Mouse (Mus musculus): ENCODE results near the gene Hoxc11.

Hoxc11 gene

DNA sequence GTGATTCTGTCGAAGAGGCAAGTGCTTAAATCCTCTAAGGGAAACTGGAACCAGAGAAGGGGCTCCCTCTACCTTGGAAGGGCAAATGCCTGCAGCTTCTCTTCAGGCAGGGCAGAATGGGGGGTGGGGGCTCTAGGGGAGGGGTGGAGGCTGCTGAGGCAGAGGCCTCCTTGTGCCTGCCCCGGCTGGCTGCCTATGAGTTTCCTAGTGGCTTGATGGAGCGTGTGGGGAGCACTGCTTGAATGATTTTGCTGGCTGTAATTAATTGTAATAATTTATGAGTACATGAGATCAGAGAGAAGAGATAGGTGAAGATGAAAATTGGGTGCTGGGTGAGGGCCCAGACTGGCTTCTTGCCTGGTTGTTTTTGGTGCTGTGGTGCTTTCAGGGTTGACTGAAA lies 30.7 kb downstream of the Hoxc11 start:
- no peak for DNase-seq

DNA sequence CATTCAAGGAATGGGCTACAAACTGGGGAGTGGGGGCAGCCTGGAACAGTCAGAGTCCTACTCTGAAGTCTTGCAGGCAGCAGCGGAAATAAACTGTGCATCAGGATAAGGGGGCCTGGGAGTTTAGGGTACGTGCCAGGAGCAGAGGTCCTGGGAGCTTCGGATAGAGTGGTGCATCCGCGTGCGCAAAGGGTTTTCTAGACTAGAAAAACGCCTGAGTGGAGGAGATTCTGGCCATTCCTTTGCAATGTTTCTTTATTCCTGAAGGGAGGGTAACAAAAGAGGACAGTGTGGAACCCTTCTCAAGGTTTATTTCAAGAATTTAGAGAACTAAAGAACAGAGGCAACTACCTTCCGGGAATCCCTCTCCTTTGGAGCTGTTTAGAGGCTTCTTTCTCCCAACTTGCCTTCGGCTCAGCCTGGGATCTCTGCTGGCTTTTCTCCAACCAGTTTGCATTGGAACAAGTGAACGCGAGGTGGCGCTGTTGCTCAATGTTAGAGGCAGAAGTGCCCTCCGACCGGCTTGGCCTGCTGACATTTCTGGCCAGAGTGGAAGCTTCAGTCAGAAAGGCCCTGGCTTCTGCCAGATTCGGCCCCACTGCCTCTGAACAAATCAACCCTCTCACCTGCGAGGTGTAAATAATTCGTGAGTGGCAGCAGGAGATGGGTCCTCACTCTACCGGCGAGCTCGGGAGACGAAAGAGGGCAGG lies 33.1 kb downstream of the Hoxc11 start:
- DNase-seq = peak; percentile 84

DNA sequence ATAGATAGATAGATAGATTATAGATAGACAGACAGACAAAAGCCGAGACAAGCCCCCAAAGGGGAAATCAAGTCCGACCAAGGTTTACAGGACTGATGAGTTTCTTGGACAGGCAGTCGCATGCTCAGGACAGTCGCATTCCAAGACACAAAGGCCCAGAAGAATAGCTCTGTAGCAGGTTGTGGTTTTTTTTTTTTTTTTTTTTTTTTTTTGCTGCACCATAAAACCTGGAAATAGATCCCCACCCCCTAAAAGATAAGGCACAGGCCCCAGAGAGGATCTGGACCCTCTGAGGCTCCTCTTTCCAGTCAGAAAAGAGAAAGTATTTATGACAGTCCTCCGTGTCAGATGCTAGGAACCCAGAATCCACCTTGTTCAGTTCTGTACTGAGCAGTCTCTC lies 33.9 kb downstream of the Hoxc11 start:
- no peak for DNase-seq

DNA sequence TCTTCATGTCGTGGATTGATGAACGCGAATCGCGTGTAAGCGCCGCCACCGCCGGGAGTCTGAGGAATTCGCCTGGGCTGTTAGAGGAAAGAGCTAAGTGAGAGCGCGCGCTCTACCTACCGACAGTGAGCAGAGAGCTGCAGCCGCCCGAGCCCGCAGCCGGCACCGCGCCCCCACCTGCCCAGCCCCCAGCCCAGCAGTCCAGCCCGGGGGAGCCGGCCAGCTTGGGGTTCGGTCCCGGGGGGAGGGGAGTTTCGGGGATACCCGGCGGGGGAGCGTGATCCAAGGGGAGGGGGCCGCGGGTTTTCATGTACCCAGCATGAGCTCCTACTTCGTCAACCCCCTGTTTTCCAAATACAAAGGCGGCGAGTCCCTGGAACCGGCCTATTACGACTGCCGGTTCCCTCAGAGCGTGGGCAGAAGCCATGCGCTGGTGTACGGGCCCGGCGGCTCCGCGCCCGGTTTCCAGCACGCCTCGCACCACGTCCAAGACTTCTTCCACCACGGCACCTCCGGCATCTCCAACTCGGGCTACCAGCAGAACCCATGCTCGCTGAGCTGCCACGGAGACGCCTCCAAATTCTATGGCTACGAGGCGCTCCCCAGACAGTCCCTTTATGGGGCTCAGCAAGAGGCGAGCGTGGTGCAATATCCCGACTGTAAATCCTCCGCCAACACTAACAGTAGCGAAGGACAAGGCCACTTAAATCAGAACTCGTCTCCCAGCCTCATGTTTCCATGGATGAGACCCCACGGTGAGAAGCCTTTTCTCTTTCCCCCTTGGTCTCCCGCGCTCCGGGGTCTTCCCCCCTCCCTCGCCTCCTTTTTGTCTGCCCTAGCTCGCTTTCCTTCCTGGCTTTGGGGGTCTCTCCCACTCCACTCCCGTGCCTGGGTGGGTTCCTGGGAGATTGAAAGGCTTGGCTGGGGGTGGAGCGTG lies 36.5 kb downstream of the Hoxc11 start, which contains the start of gene Hoxc8:
Gene Hoxc8, plus strand, starts transcription at position 147 of the 937 bp plus-strand sequence.
- no peak for DNase-seq

DNA sequence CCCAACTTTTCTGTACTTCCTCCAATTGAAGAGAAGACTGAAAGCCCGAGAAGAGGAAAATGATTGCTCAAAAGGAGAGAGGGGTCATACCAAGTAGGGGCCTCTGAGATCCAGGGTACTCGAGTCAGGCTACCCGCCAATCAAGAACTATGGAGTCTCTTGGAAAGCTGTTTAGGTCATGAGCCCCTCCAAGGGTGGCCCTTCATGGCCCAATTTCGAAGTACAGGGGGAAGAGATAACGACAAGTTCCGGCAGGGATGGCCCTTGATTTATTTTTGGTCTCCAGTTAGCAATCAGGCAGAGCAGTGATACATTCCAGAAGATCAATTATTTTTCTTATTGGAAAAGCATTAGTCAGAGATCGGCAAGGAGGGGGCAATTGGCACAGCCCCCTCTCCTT lies 37.6 kb downstream of the Hoxc11 start:
- no peak for DNase-seq

DNA sequence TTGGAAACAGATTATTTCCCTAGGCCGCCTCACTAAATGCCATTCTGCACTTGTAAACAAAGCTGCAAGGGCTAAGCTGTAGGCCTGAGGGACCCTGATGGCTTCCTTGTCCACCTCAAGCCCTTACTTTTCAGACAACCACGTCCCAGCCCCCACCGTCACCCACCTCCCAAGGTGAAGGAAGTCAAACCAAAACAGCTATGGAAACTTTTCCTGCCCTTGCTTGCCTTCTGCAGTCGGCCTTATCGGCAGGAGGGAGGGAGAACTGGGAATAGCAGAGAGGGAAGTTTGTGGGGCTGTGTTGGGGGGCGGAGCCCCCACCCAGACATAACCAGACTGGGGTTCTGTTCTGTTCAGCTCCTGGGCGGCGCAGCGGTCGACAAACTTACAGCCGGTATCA lies 38.0 kb downstream of the Hoxc11 start:
- DNase-seq = no peak

DNA sequence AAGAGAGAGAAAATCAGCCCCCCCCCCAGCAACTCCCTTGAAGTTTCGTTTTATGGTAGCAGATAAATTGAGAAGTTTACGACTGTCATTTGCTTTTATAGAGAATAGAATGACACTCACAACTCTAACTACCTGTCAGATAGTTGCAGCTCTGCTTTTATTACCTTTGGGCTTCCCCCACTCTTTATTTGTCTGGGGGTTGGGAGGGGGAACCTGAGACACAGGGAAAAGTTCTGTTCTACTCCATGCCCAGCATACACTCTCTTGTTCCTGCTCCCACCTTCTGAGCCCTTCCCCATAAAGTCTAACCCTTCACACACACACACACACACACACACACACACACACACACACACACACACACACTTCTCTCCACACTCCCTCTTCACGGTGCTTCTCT lies 38.6 kb downstream of the Hoxc11 start:
- DNase-seq = no peak

DNA sequence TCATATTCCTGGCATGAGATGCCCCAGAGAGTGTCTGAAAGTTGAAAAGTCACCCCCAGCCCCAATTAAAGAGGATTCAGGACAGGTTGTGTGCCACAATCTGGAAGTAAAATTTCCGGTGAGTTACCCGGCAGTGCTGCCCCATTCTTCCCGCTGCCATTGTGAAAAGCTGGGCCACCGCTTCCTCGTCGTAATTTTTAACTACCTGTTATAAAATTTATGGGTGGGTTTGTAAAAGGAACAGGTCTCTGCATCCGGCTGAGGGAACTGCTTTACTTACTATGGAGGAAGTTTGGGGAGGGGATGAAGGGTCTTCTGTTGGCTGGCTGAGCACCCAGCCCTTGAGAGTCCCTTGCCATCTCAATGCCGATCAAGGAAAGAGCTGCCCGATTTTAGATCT lies 42.3 kb downstream of the Hoxc11 start:
- DNase-seq = no peak

DNA sequence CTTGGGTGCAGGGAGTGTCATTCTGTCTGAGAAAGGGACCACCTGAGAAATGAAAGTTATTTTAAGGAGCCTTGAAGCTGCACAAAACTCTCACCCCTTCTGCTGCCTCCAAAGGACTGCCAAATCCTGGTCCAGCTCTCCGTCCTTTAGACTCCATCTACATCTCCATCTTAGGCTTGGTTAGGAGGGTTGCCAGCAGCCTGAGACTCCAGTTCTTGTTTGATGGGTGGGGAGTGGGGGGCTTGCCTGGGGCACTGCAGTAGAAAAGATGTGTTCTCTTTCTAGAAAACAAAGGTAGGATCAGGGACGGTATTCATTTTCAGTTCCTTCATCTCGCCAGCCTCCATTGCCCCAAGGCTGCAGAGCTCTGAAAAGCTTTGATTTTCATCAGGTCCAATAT lies 43.2 kb downstream of the Hoxc11 start:
- DNase-seq = no peak

DNA sequence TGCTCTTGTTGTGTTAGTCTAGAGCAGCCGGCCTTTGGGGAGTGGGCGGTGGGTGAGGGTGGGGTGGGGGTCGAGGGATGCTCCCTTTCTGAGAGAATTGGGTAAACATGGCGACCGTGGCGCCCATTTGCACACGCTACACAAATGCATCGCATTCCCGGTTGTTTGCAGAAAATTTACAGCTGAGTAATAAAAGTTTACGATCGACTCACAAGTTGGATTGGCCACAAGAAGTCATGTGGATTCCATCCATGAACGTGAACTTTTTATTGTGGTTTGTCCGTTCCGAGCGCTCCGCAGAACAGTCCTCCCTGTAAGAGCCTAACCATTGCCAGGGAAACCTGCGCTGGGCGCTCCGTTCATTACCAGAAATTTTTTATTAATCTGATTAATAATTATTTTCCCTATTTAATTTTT lies 43.7 kb downstream of the Hoxc11 start, which contains the start of gene Hoxc6:
Gene Hoxc6, plus strand, starts transcription at position 319 of the 417 bp plus-strand sequence.
- DNase-seq = no peak

DNA sequence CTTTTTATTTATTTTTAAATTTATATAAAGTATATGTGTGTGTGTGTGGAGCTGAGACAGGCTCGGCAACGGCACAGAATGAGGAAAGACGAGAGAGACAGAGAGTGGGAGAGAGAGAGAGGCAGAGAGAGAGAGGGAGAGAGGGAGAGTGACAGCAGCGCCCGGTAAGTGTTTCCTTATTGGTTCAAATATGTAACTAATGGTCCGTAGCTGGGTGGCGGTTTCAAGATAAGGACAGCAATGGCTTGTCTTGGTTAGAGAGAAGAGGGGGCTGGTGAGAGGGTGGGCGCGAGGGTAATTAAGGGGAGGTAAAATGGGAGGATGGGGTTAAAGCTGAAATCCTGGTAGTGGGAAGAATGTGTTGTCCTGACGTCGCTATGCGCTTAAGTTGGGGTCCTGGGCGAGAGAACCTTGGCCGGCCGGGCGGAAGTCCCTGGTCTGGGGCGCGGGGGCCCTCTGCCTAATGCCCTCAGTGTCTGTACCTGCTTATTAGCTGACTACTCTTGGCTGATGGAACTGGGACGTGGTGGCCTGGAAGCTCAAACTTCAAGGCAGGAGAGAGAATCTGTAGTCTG lies 44.5 kb downstream of the Hoxc11 start:
- no peak for DNase-seq

DNA sequence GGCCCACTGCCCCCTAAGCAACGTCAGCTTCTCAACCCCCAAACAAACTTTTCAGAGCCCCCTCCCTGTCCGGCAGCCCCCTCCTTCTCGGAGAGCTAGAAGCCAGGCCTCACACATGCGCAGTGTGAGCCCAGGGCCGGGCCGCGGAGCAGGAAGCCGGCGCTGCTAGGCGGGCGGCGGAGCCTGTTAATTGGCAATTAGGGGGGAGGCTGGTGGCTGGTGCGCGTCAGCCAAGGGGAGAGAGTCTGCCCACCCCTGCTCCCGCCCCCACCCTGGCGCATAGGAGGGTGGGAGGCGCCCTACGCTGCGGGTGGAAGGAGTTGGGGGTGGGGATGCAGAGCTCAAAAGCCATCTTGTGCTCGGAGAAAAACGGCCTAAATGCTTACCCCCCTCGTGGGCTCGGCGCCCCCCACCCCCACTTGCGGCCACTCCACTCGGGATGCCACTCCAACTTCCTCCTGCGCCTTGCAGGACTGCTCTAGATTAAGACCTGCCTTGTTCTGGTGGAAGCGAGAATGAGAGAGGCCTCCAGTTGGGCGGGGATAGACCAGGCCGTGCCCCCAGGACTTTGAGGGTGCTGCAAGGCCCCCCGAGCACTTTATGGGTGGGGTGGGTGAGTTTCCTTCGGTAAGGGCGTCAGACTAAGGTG lies 45.1 kb downstream of the Hoxc11 start:
- DNase-seq = no peak

DNA sequence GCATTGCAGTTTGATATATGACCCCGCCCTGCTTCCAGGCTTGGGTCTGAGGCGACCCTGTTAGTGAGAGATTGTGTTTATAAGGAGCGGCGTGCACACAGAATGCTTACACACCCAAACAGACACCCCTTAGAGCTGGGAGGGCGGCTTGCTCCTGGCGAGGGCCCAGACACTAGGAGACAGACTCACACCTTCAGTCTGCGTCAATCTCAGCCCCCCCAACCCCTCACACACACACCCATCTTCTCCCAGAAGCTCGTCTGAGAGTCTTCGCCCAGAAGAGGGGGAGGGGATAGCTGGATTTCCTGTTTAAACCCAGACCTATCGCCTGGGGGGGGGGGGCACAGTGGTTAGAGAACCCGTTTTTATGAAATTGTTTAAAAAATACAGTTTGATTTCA lies 45.7 kb downstream of the Hoxc11 start:
- no peak for DNase-seq

DNA sequence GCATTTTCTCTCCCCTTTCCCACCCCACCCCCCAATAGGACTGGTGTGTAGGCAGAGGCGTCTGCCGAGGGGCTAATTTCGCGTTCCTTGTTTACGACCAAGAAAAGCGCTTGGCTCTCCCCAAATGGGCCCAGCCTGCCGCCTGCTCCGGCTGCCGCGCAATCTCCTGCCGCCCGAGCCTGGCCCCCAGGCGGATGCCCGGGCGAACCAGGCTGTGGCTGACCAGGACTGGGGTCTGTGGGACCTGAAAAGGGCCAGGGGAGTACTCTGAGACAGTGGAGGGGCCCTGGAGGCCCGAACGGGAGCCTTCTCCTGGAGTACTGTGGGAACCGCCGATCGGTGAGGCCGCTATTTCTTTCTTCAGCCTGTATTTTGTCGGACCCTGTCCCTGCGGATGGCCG lies 46.3 kb downstream of the Hoxc11 start:
- DNase-seq = no peak

DNA sequence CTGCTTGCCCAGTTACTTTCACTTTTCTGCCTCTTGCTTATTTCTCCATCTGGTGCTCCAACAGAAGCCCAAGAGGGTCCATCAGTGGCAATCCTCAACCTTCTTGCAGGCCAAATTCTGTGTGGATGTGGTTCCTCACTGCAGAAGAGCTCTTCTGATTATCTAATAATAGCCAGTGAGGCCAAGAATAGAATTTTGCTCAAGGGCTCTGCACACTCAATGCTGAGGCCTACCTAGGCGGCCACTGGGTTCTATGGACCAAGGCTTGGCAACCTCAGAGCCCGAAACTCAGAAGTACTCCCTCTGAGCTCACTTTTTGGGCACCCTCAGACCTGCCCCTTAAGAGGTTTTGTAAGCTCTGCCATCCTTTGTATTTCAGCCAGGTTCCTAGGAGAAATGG lies 47.1 kb downstream of the Hoxc11 start:
- DNase-seq = no peak

DNA sequence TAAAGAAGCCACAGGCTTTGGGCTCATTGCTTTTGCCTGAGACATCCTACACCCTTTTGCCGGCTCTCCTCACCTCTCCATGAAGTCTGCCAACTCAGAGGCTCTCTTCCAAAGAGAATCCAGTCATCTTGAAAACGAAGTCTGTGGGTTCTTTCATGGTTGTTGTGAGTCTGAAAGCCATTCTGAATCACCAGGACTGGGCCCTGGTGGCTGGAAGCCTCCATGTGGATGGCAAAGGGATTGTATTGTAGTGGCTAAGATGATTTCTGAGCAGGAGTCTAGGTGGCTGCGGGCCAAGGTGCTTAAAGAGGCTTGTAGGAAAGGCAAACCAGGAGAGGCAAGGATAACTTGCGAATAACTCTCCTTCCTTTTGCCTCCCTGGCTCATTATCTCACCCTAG lies 47.9 kb downstream of the Hoxc11 start:
- no peak for DNase-seq

DNA sequence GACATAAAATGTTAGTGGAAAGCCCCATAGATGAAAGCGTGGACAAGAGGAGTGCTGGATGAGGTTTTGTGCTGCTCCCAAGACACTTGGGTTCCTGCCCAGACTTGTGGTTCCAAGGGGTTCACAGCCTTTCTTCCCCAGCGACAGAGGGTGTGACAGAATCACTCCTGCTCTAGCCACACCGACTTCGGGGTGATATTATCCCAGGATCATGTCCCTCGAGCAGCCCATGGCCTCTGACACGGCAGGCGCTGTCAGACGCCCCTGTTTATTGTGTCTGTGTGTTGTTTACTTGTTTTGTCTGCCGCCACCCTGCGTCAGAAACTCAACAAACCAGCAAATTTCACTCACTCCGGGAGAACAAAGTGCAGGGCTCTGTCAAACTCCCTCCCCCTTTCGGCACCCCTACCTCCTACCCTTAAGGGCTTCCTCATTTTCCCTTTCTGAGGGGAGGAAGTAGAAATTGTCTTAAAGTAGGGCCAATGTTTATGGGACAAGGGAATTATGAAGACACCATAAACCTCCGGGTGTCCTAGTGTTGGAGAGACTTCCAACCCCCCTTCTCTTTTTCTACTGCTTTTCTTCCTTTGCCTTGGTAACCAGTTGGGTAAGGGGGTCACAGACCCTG lies 48.7 kb downstream of the Hoxc11 start:
- no peak for DNase-seq

DNA sequence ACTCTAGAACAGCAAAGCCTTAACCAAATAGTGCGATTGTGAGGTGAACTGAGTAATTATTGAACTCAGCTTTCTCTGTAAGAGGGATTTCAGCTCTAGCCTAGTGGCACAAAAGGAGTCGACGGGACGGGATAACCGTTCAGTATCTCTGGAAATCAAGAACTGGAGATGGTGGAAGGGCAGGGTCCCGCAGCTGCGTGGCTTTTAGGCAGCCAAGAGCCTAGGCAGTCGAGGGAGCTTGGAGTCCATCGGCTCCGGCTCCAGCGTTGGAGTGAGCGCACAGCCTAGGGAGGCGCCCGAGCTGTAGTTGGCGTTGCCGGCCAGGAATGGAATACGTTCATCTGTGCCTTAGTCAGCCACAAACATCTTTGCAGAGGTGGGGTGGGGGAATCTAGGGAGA lies 51.1 kb downstream of the Hoxc11 start:
- no peak for DNase-seq

DNA sequence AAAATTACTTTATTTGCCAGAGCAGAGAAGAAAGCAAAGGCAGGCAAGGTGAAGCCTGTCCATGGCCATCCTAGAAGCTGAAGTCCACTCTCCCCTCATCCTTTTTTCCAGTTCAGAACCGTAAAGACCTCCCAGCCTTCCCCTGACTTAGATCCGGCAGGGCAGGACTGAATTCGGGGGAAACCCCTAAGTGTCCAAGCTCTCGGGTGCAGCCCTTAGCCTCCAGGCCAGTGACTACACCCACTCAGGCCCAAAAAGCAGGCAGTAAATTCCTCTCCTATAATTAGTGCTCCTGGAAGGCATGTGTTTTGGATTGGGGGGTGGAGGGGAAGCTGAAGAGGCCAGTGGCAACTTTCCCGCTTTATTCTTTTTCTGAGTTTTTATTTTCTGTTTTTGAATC lies 51.6 kb downstream of the Hoxc11 start:
- DNase-seq = no peak

DNA sequence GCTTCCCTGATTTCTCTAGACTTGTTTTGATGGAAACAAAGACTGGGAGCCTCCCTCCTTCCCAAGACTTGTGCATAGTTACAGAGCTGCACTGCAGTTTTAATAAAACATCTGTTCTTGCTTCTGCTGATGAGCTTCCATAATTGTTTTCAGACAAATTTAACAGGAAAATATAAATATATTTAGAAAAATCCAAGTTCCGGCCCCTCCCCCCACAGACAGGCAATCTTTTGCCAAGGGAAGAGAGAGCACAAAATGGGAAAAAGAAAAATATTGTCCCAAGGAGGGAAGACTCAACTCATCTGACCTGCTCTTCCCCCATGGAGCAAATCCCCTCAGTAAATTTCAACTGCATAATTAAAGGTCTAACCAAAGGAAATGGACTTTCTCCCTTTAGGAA lies 52.1 kb downstream of the Hoxc11 start:
- no peak for DNase-seq

Data from cerebellum, adult 11 months (tissue).